Comparison of ENCODE assay signal across 8 mouse cellular contexts in the genomic region with DNA sequence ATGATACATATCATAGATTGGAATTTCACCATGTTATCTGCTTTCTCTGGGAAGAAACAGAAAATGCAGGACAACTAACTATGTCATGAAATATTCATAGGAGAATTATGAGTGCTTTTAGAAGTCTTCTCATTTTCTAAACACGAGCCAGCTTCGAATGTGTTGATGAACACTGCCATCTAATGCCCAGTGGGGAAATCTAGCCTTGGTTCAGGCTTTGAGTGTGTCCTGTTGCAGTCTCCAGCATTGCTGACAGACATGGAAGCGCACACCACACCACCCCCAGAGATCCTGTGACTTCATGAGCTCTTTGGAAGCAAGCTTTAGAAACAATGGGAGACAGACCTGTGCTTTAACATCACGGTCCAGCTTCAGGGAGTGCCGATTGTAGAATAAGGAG.
DNase-seq lines count a peak whose midpoint lies in the region; ATAC-seq and TF ChIP-seq lines count a peak whose summit lies in the region.

No protein-coding gene starts in this region.

- TF ChIP-seq CTCF in heart, postnatal 0 days (IDR thresholded peaks at IDR 0.05; ENCODE audit: low read depth): peak; percentile 71

- no peaks in the 10 kb centered on the region for H3K4me1 ChIP-seq in heart, postnatal 0 days (ENCODE audit: control insufficient read depth, insufficient read depth)

- H3K36me3 ChIP-seq in heart, postnatal 0 days (replicated peaks; ENCODE audit: control insufficient read depth, insufficient read depth, low read length): no peaks in the 10 kb centered on the region

- DNase-seq in heart, postnatal 0 days (ENCODE audit: low spot score): peak; percentile 28
- no peak for DNase-seq in heart, adult 11 months
- peak; percentile 36 for DNase-seq in adrenal gland, postnatal 14 days
- DNase-seq in frontal cortex, postnatal 14 days (ENCODE audit: low spot score in 2 of 2): peak; percentile 13 to 50
- DNase-seq in layer of hippocampus, adult 9-11 months: peak; percentile 34
- DNase-seq in mesoderm, embryonic 11.5 days (ENCODE audit: low read depth, low spot score): peak; percentile 39
- no peak for DNase-seq in thymus, postnatal 36 days
- DNase-seq in cerebellum, postnatal 4 days (ENCODE audit: low spot score in 2 of 2): no peak

- H3K4me3 ChIP-seq in heart, postnatal 0 days (ENCODE audit: low read depth, low read length): no peak overlapping the region

- H3K9me3 ChIP-seq in heart, postnatal 0 days (replicated peaks; ENCODE audit: control insufficient read depth, low read length): no peaks in the 10 kb centered on the region

- 37% methylated on average over 5 of the region's 5 CpGs for WGBS in heart, postnatal 0 days

- no peak for TF ChIP-seq EP300 in heart, postnatal 0 days (IDR thresholded peaks at IDR 0.05; ENCODE audit: low read depth)

- H3K9ac ChIP-seq in heart, postnatal 0 days (replicated peaks; ENCODE audit: low read depth, low read length): no peak overlapping the region

- no peak overlapping the region for H3K27ac ChIP-seq in heart, postnatal 0 days (ENCODE audit: low read depth)

- 0 out of 2 replicates have a peak, but pooled peaks have one; percentile 47 for ATAC-seq in heart, postnatal 0 days (ENCODE audit: insufficient read depth, low read depth)

- H3K4me2 ChIP-seq in heart, postnatal 0 days (ENCODE audit: low read depth, low read length): no peak overlapping the region

- no peaks in the 10 kb centered on the region for H3K27me3 ChIP-seq in heart, postnatal 0 days (ENCODE audit: control insufficient read depth, insufficient read depth, low read length)

Comparison
In these comparisons a context has a peak if more than half of its experiments do, and no peak if none do; other contexts are left out.
1. DNase-seq: peak in heart, postnatal 0 days (single experiment), adrenal gland, postnatal 14 days (single experiment), frontal cortex, postnatal 14 days (2 of 2), layer of hippocampus, adult 9-11 months (single experiment) and mesoderm, embryonic 11.5 days (single experiment); none in heart, adult 11 months (single experiment), thymus, postnatal 36 days (0 of 2) and cerebellum, postnatal 4 days (0 of 2).